Mouse (Mus musculus): Measurements from ENCODE around the gene Mlf2. TPM values are rescaled to one million over a fixed set of nuclear protein-coding genes. Genes with fewer than 3 reads are reported as not detected.

Mlf2 gene
- polyA plus RNA-seq, 1 experiment from 2014 or later: 391 TPM

DNA sequence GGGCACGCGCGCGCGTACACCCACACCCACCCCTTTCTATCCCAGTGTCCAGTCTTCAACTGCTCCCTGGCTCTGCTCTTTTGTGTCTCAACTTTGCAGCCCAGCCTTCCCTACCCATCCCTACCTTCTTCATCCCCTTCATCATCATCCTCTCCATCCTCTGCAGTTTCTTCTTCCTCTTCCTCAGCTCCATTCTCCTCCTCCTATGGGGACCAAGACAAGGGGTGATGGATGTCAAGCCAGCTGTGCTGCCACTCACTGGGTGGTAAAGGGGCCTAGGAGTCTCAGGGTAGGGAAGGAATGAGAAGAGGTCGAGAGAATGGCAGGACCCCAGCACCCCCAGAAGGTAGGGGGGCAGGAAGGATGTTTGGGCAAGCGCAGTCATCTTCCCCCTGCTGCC lies 16.7 kb upstream of the Mlf2 start:
- no peak overlapping the region for H3K27ac ChIP-seq (replicated peaks; ENCODE audit: low read depth, low read length)
- no peak overlapping the region; the same call in 1 of the 2 replicates for H3K4me2 ChIP-seq (ENCODE audit: low read depth, low read length)
- WGBS: 87% methylated on average over 6 of the region's 7 CpGs
- H3K4me3 ChIP-seq (ENCODE audit: low read depth, low read length): no peak overlapping the region
- H3K36me3 ChIP-seq (replicated peaks; ENCODE audit: control insufficient read depth, insufficient read depth, low read depth, low read length): peaks cover 5% of the 10 kb centered on the region; the same call in 1 of the 2 replicates
- H3K27me3 ChIP-seq (ENCODE audit: control insufficient read depth, insufficient read depth, low read length): no peaks in the 10 kb centered on the region
- no peak for ATAC-seq (replicated peaks; ENCODE audit: insufficient number of reproducible peaks, low FRiP score, low TSS enrichment, low read depth)
- DNase-seq (ENCODE audit: low spot score): no peak
- H3K9me3 ChIP-seq (replicated peaks; ENCODE audit: control insufficient read depth, low read length): no peaks in the 10 kb centered on the region
- H3K9ac ChIP-seq (replicated peaks; ENCODE audit: low read length): no peak overlapping the region; the same call in 1 of the 2 replicates
- H3K4me1 ChIP-seq (ENCODE audit: control insufficient read depth, insufficient read depth, low read length): peaks cover 6% of the 10 kb centered on the region

DNA sequence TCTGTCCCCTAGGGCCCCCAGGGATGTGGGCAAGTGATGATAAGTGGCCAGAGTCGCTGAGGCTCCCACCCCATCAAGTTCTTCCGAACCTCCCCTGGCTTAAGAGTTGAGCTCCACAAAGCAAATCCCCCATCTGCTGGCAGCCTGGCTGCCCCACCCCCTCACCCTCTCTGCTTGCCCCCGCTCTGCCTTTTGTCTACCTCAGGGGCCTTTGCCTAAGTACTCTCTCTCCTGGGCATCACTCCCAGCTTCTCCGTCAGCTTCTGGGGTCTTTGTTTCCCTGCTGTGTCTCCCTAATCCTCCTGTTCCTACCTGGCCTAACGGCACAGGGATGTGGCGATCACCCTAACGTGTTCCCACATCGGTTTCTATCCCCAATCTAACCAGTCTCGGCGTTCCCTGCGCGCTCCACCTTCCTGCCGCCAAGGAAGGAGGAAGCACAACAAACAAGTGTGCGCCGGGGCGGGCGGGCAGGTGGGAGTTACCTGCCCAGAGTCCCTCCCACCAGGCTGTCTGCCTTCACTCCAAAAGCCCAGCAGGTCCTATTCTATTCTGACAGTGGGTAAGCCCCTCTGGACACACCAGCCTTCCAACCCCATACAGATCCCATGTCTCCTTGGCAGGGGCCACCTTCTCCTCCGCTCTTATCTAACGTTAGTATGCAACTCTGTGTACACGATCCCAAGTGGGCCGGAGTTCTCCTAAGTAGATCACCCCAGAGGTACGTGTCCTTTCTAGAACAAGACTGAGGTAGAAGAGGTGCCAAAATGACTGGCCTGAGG lies 15.8 kb upstream of the Mlf2 start:
- H3K9ac ChIP-seq (replicated peaks; ENCODE audit: low read length): peak overlapping the region; percentile 98
- no peaks in the 10 kb centered on the region for H3K27me3 ChIP-seq (ENCODE audit: control insufficient read depth, insufficient read depth, low read length)
- peak overlapping the region; percentile 95 for H3K4me2 ChIP-seq (ENCODE audit: low read depth, low read length)
- ATAC-seq (replicated peaks; ENCODE audit: insufficient number of reproducible peaks, low FRiP score, low TSS enrichment, low read depth) (no peak), DNase-seq (ENCODE audit: low spot score) (no peak)
- H3K27ac ChIP-seq (replicated peaks; ENCODE audit: low read depth, low read length): peak overlapping the region; percentile 47
- H3K36me3 ChIP-seq (replicated peaks; ENCODE audit: control insufficient read depth, insufficient read depth, low read depth, low read length): peaks cover 5% of the 10 kb centered on the region; the same call in 1 of the 2 replicates
- peak overlapping the region; percentile 92 for H3K4me3 ChIP-seq (ENCODE audit: low read depth, low read length)
- H3K4me1 ChIP-seq (ENCODE audit: control insufficient read depth, insufficient read depth, low read length): peaks cover 6% of the 10 kb centered on the region
- H3K9me3 ChIP-seq (replicated peaks; ENCODE audit: control insufficient read depth, low read length): no peaks in the 10 kb centered on the region
- 18% methylated on average over 21 of the region's 22 CpGs for WGBS

DNA sequence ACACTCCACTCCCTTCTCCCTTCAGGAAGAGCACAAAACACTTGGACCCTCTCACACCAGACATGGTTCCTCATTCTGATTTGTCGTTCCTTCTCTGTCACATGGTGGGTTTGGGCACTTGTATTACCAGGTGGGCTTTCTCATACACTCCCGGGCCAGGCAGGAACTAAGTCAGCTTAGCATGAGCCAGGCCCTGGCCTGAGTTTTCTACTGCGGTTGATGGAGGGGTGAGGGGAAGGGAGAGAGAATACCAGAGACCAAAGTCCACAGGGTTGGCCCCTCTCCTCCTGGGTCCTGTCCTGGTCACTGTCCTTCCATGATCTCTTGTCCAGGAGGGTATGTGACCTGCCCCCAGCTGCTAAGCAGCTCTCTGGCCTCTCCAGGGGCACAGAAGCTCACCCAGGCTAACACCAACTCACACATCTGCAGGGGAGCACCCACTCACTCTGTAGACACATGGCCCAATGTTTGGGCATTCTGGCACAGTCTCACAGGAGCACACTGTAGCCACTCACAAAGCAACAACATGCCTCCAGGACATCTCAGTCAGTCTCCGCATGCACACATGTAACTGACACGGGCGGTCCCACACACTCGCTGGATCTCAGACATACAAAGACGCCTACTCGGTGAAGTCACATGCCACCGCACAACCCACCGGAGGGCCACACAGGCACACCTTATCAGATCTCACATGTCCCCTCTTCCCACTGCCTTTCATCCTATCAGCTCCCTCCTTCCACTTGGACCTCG lies 15.1 kb upstream of the Mlf2 start:
- Histone ChIP-seq H3K36me3 (replicated peaks; ENCODE audit: control insufficient read depth, insufficient read depth, low read depth, low read length) (peaks cover 5% of the 10 kb centered on the region; the same call in 1 of the 2 replicates), H3K27ac (replicated peaks; ENCODE audit: low read depth, low read length) (no peak overlapping the region; the same call in 1 of the 2 replicates), H3K9me3 (replicated peaks; ENCODE audit: control insufficient read depth, low read length) (no peaks in the 10 kb centered on the region), H3K4me1 (ENCODE audit: control insufficient read depth, insufficient read depth, low read length) (peaks cover 6% of the 10 kb centered on the region), H3K9ac (replicated peaks; ENCODE audit: low read length) (peak overlapping the region; percentile 98), H3K4me3 (ENCODE audit: low read depth, low read length) (peak overlapping the region; percentile 92), H3K27me3 (ENCODE audit: control insufficient read depth, insufficient read depth, low read length) (no peaks in the 10 kb centered on the region), H3K4me2 (ENCODE audit: low read depth, low read length) (peak overlapping the region; percentile 95)
- DNase-seq (ENCODE audit: low spot score) (no peak), ATAC-seq (replicated peaks; ENCODE audit: insufficient number of reproducible peaks, low FRiP score, low TSS enrichment, low read depth) (no peak)
- 3% methylated on average over 12 of the region's 12 CpGs for WGBS

DNA sequence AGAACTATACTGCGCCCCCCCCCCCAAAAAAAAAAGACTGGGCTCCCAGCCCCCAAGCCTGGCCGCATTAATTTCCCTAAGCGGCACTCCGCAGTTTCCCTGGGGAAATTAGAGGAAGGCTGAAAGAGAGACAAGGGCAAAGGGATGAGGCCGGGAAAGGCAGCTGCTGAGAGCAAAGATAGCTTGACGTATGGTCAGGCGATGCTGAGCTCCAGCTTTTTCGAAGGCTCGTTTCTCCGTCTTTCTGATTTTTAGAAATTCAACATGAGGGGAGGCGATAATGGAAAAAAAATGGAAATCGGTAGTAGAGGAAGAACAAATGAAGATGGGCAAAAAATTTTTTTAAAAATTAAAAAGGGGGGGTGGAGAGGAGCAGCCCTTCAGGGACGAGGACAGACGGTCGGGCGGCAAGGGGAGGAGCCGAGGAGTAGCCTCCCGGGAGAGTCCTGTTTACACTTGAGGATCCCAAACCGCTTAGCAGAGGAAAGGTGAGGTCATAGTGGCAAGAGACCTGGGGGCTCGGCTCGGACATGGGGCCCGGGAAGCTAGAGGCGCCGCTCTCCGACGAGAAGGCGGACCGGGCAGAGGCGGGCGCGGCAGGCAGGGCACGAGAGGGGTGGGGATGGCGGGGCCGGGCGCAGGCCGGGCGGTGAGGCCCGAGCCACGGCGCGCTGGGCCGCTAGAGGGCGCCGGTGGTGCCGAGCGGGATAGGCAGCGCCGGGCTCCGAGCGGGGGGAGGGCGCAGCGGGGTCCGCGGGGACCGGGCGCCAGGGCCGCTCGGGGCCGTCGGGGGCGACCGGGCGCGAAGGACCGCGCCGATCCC lies 14.3 kb upstream of the Mlf2 start:
- peak; percentile 56 for ATAC-seq (replicated peaks; ENCODE audit: insufficient number of reproducible peaks, low FRiP score, low TSS enrichment, low read depth)
- Histone ChIP-seq H3K36me3 (replicated peaks; ENCODE audit: control insufficient read depth, insufficient read depth, low read depth, low read length) (peaks cover 5% of the 10 kb centered on the region; the same call in 1 of the 2 replicates), H3K27me3 (ENCODE audit: control insufficient read depth, insufficient read depth, low read length) (no peaks in the 10 kb centered on the region), H3K27ac (replicated peaks; ENCODE audit: low read depth, low read length) (peak overlapping the region; percentile 100), H3K4me3 (ENCODE audit: low read depth, low read length) (peak overlapping the region; percentile 92), H3K4me2 (ENCODE audit: low read depth, low read length) (peak overlapping the region; percentile 95), H3K9ac (replicated peaks; ENCODE audit: low read length) (peak overlapping the region; percentile 98), H3K9me3 (replicated peaks; ENCODE audit: control insufficient read depth, low read length) (no peaks in the 10 kb centered on the region), H3K4me1 (ENCODE audit: control insufficient read depth, insufficient read depth, low read length) (peaks cover 6% of the 10 kb centered on the region)
- 1% methylated on average over 46 of the region's 67 CpGs for WGBS
- DNase-seq (ENCODE audit: low spot score): peak; percentile 91

DNA sequence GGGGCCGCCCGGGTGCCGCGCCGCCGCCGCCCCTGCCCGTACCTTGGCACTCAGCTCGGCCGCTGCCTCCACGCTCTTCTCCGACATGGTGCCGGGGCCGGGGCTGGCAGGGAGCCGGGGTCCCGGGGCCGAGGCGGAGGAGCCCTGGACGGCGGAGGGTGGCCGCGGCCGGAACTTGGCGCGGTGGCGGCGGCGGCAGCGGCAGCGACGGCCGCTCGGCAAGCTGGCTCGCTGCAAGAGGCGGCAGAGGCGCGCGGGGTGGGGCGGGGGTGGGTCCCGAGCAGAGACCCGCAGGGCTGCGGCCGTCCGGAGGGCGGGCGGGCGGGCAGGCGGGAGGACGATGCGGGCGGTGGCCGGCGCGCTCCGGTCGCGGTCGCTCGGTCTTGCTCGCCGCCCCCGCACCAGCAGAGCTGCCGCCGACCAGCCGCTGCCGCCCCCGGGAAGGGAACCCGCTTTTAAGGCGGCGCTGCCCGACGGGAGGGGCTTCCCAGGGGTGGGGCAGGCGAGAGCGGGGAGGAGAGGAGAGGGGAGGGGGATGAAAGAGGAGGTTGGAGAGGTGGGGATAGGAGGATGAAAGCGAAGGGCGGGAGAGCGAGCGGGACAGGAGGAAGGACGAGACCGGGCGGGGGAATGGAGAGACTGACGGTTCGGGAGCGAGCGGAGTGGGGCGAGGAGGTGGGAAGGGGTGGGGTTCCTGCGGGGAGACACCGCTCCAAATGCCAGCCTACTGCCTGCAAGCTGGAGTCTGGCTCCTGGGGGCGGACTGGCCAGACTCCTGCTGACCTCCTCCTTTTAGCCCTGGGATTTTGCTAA lies 13.5 kb upstream of the Mlf2 start:
- Histone ChIP-seq H3K27ac (replicated peaks; ENCODE audit: low read depth, low read length) (peak overlapping the region; percentile 100), H3K4me1 (ENCODE audit: control insufficient read depth, insufficient read depth, low read length) (peaks cover 6% of the 10 kb centered on the region), H3K9me3 (replicated peaks; ENCODE audit: control insufficient read depth, low read length) (no peaks in the 10 kb centered on the region), H3K27me3 (ENCODE audit: control insufficient read depth, insufficient read depth, low read length) (no peaks in the 10 kb centered on the region), H3K9ac (replicated peaks; ENCODE audit: low read length) (peak overlapping the region; percentile 98), H3K36me3 (replicated peaks; ENCODE audit: control insufficient read depth, insufficient read depth, low read depth, low read length) (peaks cover 5% of the 10 kb centered on the region; the same call in 1 of the 2 replicates), H3K4me3 (ENCODE audit: low read depth, low read length) (peak overlapping the region; percentile 92), H3K4me2 (ENCODE audit: low read depth, low read length) (peak overlapping the region; percentile 95)
- 0% methylated on average over 42 of the region's 89 CpGs for WGBS
- DNase-seq (ENCODE audit: low spot score) (peak; percentile 96), ATAC-seq (replicated peaks; ENCODE audit: insufficient number of reproducible peaks, low FRiP score, low TSS enrichment, low read depth) (peak; percentile 70)

DNA sequence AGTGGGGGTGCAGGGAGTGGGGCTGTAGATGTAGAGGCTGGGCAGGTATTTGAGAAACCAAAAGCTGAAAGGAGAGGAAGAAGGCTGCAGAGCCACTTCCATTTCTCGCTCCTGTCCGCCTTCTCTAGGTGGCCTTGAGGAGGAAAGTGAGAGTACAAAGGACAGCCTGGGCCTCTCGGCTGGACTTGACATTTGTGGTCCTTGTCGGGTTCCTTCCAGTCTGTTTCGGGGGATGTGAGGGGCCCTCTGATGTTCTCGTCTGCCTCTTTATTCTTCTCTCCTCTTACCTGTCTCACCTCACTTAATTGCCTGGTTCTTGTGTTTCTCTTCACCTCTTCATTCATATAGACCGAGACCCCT lies 12.9 kb upstream of the Mlf2 start:
- Histone ChIP-seq H3K9me3 (replicated peaks; ENCODE audit: control insufficient read depth, low read length) (no peaks in the 10 kb centered on the region), H3K36me3 (replicated peaks; ENCODE audit: control insufficient read depth, insufficient read depth, low read depth, low read length) (peaks cover 5% of the 10 kb centered on the region; the same call in 1 of the 2 replicates), H3K27me3 (ENCODE audit: control insufficient read depth, insufficient read depth, low read length) (no peaks in the 10 kb centered on the region), H3K4me2 (ENCODE audit: low read depth, low read length) (peak overlapping the region; percentile 95), H3K27ac (replicated peaks; ENCODE audit: low read depth, low read length) (peak overlapping the region; percentile 100), H3K4me1 (ENCODE audit: control insufficient read depth, insufficient read depth, low read length) (peaks cover 6% of the 10 kb centered on the region), H3K4me3 (ENCODE audit: low read depth, low read length) (peak overlapping the region; percentile 92), H3K9ac (replicated peaks; ENCODE audit: low read length) (peak overlapping the region; percentile 98)
- WGBS: 13% methylated on average over 7 of the region's 7 CpGs
- no peak for ATAC-seq (replicated peaks; ENCODE audit: insufficient number of reproducible peaks, low FRiP score, low TSS enrichment, low read depth)
- no peak for DNase-seq (ENCODE audit: low spot score)
